Mouse (Mus musculus) right cerebral cortex, postnatal 25 days (tissue): ENCODE measurements at regions not wholly inside any gene's neighbourhood (a gene's known extent, or its start where the extent isn't known, plus 50 kb on each side); places are given as distances from the start of the nearest gene placed in this dataset.

ENCODE experiments used
- DNase-seq: peaks from one replicate; pipeline ENCODE4 v3.0.0; 2022

DNA sequence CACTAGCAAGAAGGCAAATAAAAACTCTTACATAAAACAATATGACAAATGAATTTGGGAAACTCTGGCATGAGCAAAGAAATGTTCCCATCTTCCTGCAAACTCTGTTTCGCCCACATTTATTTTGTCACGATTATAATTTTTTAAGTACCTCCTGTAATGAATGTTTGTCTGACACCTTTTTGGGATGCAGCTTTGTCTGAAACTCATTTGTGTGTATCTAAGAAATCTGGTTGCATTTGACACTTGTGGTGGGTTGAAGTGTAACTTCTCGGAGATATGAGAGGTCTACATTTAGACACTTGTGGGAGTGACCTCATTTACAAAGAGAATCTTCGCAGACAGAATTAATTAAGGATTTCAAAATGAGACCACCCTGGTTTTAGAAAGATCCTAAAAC lies 155.9 kb upstream of the Fam98a start:
- DNase-seq = no peak

GRCm38 (mm10) chr17:75705357-75705756 lies 153.6 kb upstream of the Fam98a start:
- DNase-seq = no peak

DNA sequence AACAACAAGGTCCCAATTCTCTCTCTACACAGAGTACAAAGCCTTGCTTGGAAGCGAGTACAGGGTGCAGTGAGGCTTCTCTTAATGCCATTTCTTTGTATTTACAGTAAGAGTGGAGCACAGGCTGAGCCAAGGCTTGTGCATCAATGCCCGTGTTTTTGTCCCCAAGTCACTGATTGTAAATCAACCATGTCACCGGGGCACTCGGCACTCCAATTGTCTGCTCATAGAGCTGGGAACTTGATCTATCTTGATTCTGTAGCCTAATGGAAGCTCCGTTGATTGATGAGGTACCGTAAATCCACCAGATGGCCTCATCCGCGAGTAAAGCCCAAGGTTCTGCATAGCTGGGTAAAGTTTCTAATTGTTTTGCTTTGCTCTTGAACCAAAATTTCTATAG lies 152.1 kb upstream of the Fam98a start:
- DNase-seq = no peak

DNA sequence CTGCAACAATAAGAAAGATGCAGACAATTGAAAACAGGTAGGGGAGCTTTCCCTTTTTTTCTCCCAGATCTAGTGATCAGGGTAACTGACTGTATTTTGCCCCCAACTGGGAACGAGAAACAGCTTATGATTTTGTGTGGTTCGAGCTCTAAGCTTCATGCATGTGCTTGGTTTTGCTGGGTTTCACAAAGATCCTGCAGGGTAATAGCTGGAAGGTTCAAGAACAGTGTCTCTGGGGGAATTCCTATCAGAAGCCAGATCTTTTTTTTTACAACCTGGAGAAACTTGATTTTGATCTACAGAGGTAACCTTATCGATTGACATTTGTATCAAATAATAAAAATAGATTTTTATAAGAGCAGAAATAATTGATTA lies 145.0 kb upstream of the Fam98a start:
- no peak for DNase-seq

GRCm38 (mm10) chr17:75696103-75696728 lies 144.5 kb upstream of the Fam98a start:
- DNase-seq = no peak

GRCm38 (mm10) chr17:75685927-75686326 lies 134.2 kb upstream of the Fam98a start:
- no peak for DNase-seq

- DNase-seq = no peak
These were observed 95.2 kb upstream of the Fam98a start for GRCm38 (mm10) chr17:75646982-75647381.

- DNase-seq = no peak
These were observed 93.0 kb upstream of the Fam98a start for GRCm38 (mm10) chr17:75644698-75645097.

DNA sequence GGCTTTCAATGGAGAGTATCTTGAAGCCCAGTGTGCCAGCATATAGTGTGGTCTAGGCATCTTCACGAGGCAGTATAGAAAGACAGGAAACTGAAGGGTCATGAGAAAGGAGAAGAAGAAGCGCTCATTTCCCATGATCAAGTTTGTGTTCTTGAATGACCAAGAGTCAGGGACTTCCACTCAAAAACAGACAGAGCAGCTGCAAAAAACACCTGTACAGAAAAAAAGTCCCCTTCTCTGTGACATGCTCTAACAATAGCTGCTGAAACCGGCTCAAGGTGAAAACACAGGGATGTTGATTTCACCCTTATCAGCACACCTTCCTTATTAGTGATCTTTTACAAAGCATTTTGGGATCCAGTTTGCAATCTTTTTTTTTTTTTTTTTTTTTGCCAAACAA lies 90.6 kb upstream of the Fam98a start:
- DNase-seq = no peak

DNA sequence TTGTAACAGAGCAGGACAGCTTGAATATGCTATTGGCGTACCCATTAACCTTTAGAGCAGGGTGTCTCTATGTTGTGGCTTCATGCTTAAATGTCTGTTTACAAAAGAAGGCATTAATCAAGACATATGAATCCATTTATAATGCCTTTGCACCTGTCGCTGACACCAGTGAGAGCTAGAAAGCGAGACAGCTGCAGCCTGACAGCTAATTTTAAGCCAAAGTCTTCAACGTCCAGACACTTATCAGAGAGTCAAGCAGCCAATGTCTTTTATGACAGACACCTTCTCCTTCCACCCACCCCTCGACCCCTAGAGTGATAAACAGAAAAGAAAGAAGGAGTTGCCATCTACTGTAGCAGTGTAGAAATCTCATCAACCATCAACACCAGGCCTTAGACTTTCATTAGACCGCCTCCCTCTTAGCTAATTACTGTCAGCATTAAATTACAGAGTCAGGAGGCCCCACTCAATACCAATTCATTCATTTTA lies 89.3 kb upstream of the Fam98a start:
- DNase-seq = no peak

DNA sequence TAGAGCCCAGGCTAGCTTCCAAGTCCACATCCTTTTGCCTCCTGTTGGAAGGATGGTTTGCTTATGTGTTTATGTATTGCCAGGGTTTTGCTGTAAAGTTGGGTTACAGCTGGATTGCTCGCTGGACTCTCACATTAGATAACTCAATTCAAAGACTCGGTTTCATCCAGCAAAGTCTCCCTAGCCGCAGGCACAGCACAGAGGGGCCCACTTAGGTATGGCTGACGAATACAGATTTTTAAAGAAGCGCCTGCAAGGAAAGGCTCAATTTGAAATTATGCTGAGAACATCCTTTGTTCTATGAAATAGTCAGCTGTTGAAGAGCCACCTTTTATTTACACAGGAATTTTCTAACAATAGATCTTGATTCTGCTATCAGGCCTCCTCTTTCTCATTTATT lies 88.8 kb upstream of the Fam98a start:
- no peak for DNase-seq

DNA sequence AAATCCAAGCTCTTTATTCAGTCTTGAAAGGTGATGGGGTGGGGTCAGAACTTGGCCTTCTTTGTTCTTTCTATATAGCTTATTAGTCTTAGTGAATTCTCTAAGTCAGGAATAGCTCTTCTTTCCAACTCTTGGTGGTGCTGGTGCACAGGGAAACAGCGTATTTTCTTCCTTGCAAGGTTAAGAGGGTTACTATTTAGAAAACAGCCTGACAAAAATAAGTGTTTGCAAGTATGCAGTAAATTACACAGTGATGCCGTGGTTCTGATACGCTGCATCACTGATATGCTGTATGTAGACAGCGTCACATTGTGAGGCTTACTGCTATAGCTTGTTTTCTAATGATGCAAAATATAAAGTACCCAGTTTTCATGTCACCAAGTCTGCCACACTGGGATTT lies 78.1 kb upstream of the Fam98a start:
- no peak for DNase-seq

GRCm38 (mm10) chr17:75619472-75619871 lies 67.7 kb upstream of the Fam98a start:
- no peak for DNase-seq

DNA sequence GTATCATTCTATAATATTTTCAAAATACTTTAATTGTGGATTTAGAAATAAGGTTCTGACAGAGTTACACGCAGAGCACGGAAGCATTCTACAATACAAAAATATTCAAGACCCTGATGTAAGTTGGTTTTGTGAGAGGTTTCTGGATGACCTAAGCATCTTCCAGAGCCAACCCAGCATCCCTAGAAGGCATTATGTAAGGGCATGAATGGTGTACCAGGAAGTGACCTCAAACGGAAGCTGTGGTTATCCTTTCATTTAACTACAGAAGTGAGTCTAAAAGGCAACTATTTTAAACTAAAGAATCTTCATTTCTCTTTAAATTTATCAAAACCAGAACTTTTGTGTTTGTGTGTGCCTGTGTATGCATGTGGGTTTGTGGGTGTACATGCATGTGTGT lies 66.8 kb upstream of the Fam98a start:
- DNase-seq = no peak

DNA sequence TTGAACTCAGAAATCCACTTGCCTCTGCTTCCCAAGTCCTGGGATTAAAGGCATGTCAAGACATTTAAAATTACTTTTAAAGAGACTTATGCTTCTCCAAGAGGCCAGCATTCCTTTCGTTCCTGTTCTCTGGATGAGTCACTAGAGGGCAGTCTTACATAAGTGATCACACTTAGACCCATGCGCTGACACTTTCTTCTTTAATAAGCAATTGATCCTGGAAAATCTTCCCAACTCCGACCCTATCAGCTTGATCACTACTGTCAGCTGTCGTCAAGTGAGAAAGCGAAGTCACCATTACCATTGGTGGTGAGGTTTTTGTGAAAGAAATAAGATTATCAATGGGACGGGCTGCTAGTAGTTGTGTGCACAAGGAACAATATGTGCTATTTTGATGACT lies 65.5 kb upstream of the Fam98a start:
- peak; percentile 4 for DNase-seq

GRCm38 (mm10) chr17:75615335-75615734 lies 63.6 kb upstream of the Fam98a start:
- no peak for DNase-seq

GRCm38 (mm10) chr17:75603417-75604086 lies 51.8 kb upstream of the Fam98a start:
- no peak for DNase-seq
